Mouse (Mus musculus) kidney, adult 11 months (tissue): Measurements from ENCODE around the gene Uri1.

Source experiments
- DNase-seq: peaks from one replicate; pipeline ENCODE4 v3.0.0; 2022

Gene Uri1

GRCm38 (mm10) chr7:38012811-38013210 lies 10.5 kb downstream of the Uri1 start:
- DNase-seq, result no peak

GRCm38 (mm10) chr7:38008359-38008758 lies 15.0 kb downstream of the Uri1 start:
- DNase-seq, result no peak

GRCm38 (mm10) chr7:38002451-38002850 lies 20.9 kb downstream of the Uri1 start:
- peak; percentile 51 for DNase-seq

- DNase-seq, result no peak
Observed at GRCm38 (mm10) chr7:37999691-38000090, 23.7 kb downstream of the Uri1 start.

- no peak for DNase-seq
Observed at GRCm38 (mm10) chr7:37992861-37993260, 30.5 kb downstream of the Uri1 start.

GRCm38 (mm10) chr7:37984866-37985265 lies 38.5 kb downstream of the Uri1 start:
- DNase-seq, result no peak

- DNase-seq, result no peak
Observed at GRCm38 (mm10) chr7:37983471-37983870, 39.9 kb downstream of the Uri1 start.

GRCm38 (mm10) chr7:37979729-37980128 lies 43.6 kb downstream of the Uri1 start:
- DNase-seq, result no peak

GRCm38 (mm10) chr7:37978412-37978811 lies 44.9 kb downstream of the Uri1 start:
- no peak for DNase-seq

- DNase-seq, result no peak
Observed at GRCm38 (mm10) chr7:37977676-37978075, 45.7 kb downstream of the Uri1 start.

GRCm38 (mm10) chr7:37972999-37973555 lies 50.3 kb downstream of the Uri1 start:
- DNase-seq, result no peak

- DNase-seq, result no peak
Observed at GRCm38 (mm10) chr7:37972571-37972970, 50.8 kb downstream of the Uri1 start.

GRCm38 (mm10) chr7:37962326-37962725 lies 61.0 kb downstream of the Uri1 start:
- DNase-seq, result peak; percentile 11

GRCm38 (mm10) chr7:37961247-37961646 lies 62.1 kb downstream of the Uri1 start:
- DNase-seq, result no peak

GRCm38 (mm10) chr7:37951841-37952240 lies 71.5 kb downstream of the Uri1 start:
- no peak for DNase-seq

GRCm38 (mm10) chr7:37936459-37936858 lies 86.9 kb downstream of the Uri1 start:
- DNase-seq, result no peak

- no peak for DNase-seq
Observed at GRCm38 (mm10) chr7:37935786-37936185, 87.6 kb downstream of the Uri1 start.

GRCm38 (mm10) chr7:37934770-37935182 lies 88.6 kb downstream of the Uri1 start:
- DNase-seq, result no peak

- no peak for DNase-seq
Observed at GRCm38 (mm10) chr7:37933754-37934308, 89.5 kb downstream of the Uri1 start.

- DNase-seq, result no peak
Observed at GRCm38 (mm10) chr7:37931631-37932030, 91.7 kb downstream of the Uri1 start.

GRCm38 (mm10) chr7:37929738-37930137 lies 93.6 kb downstream of the Uri1 start:
- no peak for DNase-seq

GRCm38 (mm10) chr7:37922999-37923398 lies 100.4 kb downstream of the Uri1 start:
- DNase-seq, result no peak

GRCm38 (mm10) chr7:37921681-37922430 lies 101.5 kb downstream of the Uri1 start:
- no peak for DNase-seq

GRCm38 (mm10) chr7:37918926-37919325 lies 104.4 kb downstream of the Uri1 start:
- DNase-seq, result no peak
